Mouse (Mus musculus): ENCODE measurements at regions not wholly inside any gene's neighbourhood (a gene's known extent, or its start where the extent isn't known, plus 50 kb on each side); places are given as distances from the start of the nearest gene placed in this dataset.
A peak's percentile ranks its signal among the peaks of the same experiment; 100 is the strongest.

GRCm38 (mm10) chr8:103884873-103885780 lies 216.3 kb upstream of the Cdh5 start:
- DNase-seq: no peak

- DNase-seq: no peak
Measured at GRCm38 (mm10) chr8:103894589-103894988, 206.8 kb upstream of the Cdh5 start.

- DNase-seq: no peak
Measured at GRCm38 (mm10) chr8:103895132-103895531, 206.3 kb upstream of the Cdh5 start.

- no peak for DNase-seq
Measured at GRCm38 (mm10) chr8:103897463-103897862, 204.0 kb upstream of the Cdh5 start.

GRCm38 (mm10) chr8:103902516-103902915 lies 198.9 kb upstream of the Cdh5 start:
- no peak for DNase-seq

GRCm38 (mm10) chr8:103903635-103904034 lies 197.8 kb upstream of the Cdh5 start:
- DNase-seq: no peak

GRCm38 (mm10) chr8:103907662-103908061 lies 193.8 kb upstream of the Cdh5 start:
- no peak for DNase-seq

GRCm38 (mm10) chr8:103911287-103912015 lies 190.0 kb upstream of the Cdh5 start:
- no peak for DNase-seq

- DNase-seq: no peak
Measured at GRCm38 (mm10) chr8:103912983-103913926, 188.2 kb upstream of the Cdh5 start.

- DNase-seq: peak; percentile 22
Measured at GRCm38 (mm10) chr8:103913927-103914640, 187.3 kb upstream of the Cdh5 start.

GRCm38 (mm10) chr8:103919324-103919723 lies 182.1 kb upstream of the Cdh5 start:
- no peak for DNase-seq

GRCm38 (mm10) chr8:103921621-103922020 lies 179.8 kb upstream of the Cdh5 start:
- DNase-seq: peak in 1 of 2 experiments; percentile 20

GRCm38 (mm10) chr8:103922746-103923145 lies 178.7 kb upstream of the Cdh5 start:
- DNase-seq: no peak

GRCm38 (mm10) chr8:103932681-103933080 lies 168.7 kb upstream of the Cdh5 start:
- no peak for DNase-seq

- DNase-seq: no peak
Measured at GRCm38 (mm10) chr8:103936491-103936890, 164.9 kb upstream of the Cdh5 start.

GRCm38 (mm10) chr8:103938283-103939230 lies 162.9 kb upstream of the Cdh5 start:
- no peak for DNase-seq

- no peak for DNase-seq
Measured at GRCm38 (mm10) chr8:103940958-103941532, 160.4 kb upstream of the Cdh5 start.

- DNase-seq: no peak
Measured at GRCm38 (mm10) chr8:103948474-103948873, 153.0 kb upstream of the Cdh5 start.

GRCm38 (mm10) chr8:103950460-103950859 lies 151.0 kb upstream of the Cdh5 start:
- DNase-seq: no peak

- no peak for DNase-seq
Measured at GRCm38 (mm10) chr8:103953586-103953985, 147.8 kb upstream of the Cdh5 start.

All from adrenal gland, postnatal 36 days (tissue).